Mouse (Mus musculus) limb, embryonic 11.5 days (tissue): ENCODE results near the gene Etfbkmt. TPM values are rescaled to one million over a fixed set of nuclear protein-coding genes. Genes with fewer than 3 reads are reported as not detected.
"Not testable (repeated sequence)": the region's sequence is repeated elsewhere in the genome, so short reads cannot be mapped to it uniquely, and the experiment has no call there.

Experiments used
- ATAC-seq: fragments of 200-750 bp; cut with Nextera tagmentation; 2 replicates; pipeline ENCODE4 v1.8.0; 2017; ENCODE audit warnings: low read depth; ENCODE audit not compliant: insufficient number of reproducible peaks, low FRiP score, low TSS enrichment
- DNase-seq: peaks from one replicate; pipeline ENCODE4 v3.0.0-alpha.2; 2015; ENCODE audit warnings: low spot score
- H3K27ac ChIP-seq: fragments of 300-500 bp; sonication (generic); replicated peaks from 2 replicates; pipeline ENCODE4 v1.5.1; 2014; ENCODE audit warnings: low read depth, mild to moderate bottlenecking, low read length
- H3K27me3 ChIP-seq: fragments of 300-500 bp; sonication (generic); 2 replicates; pipeline ENCODE4 v1.6.1; 2014; ENCODE audit warnings: mild to moderate bottlenecking, low read length, mixed read lengths; ENCODE audit not compliant: control insufficient read depth, insufficient read depth
- H3K36me3 ChIP-seq: fragments of 300-500 bp; sonication (generic); 2 replicates; pipeline ENCODE4 v1.6.1; 2014; ENCODE audit warnings: mild to moderate bottlenecking, low read length, moderate library complexity, mixed read lengths; ENCODE audit not compliant: control insufficient read depth, insufficient read depth
- H3K4me1 ChIP-seq: fragments of 300-500 bp; sonication (generic); 2 replicates; pipeline ENCODE4 v1.6.1; 2014; ENCODE audit warnings: low read length, mixed read lengths; ENCODE audit not compliant: control insufficient read depth, insufficient read depth
- H3K4me2 ChIP-seq: fragments of 300-500 bp; sonication (generic); 2 replicates; pipeline ENCODE4 v1.6.1; 2014; ENCODE audit warnings: low read depth, mild to moderate bottlenecking, moderate library complexity; ENCODE audit not compliant: severe bottlenecking
- H3K4me3 ChIP-seq: fragments of 300-500 bp; sonication (generic); 2 replicates; pipeline ENCODE4 v1.5.1; 2014; ENCODE audit warnings: low read depth, low read length
- H3K9ac ChIP-seq: fragments of 300-500 bp; sonication (generic); 2 replicates; pipeline ENCODE4 v1.6.1; 2014; ENCODE audit warnings: mild to moderate bottlenecking, low read length
- H3K9me3 ChIP-seq: fragments of 300-500 bp; sonication (generic); 2 replicates; pipeline ENCODE4 v1.6.1; 2016; ENCODE audit warnings: low read length; ENCODE audit not compliant: control insufficient read depth
- WGBS: fragments of 180-500 bp; shearing (Covaris S2); extraction: QIAGEN DNeasy Blood & Tissue Kit; methylation state at CpG from one replicate; pipeline ENCODE4 v1.1.7; 2014; 5-methylcytosine and 5-hydroxymethylcytosine counted together
- polyA plus RNA-seq: library from polyadenylated mRNA; unstranded; fragments of >200 nt; fragmentation: Nextera tagmentation; extraction: Ambion mirVana; gene quantifications from 2 replicates; pipeline ENCODE4 v1.2.1, GENCODE M21; 2014

Gene Etfbkmt
- polyA plus RNA-seq, 1 experiment from 2014 or later, result 10.5 TPM

DNA sequence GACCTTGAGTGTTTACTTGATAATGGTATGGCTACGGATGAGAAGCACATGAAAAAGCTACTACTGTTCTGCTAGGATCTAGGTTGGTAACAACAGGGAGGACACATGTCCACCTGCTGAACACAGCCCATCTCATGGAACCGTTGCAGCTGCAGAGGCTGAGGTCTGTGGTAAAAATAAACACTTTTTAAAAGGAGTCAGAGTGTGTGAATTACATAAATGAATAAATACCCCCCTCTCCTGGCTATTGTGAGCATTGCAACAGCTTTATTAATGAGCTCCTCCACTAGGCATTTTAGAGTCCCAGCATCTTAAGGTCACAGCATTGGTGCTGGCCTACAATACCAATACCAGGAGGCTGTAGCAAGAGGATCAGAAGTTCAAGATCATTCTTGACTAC lies 19.8 kb upstream of the Etfbkmt start:
- no peak for ATAC-seq
- DNase-seq, result peak; percentile 46
- WGBS, result 43% methylated on average over 2 of the region's 2 CpGs
- H3K27me3 ChIP-seq, result no peaks in the 10 kb centered on the region
- H3K9me3 ChIP-seq, result no peaks in the 10 kb centered on the region
- H3K4me3 ChIP-seq, result no peak overlapping the region
- H3K36me3 ChIP-seq, result no peaks in the 10 kb centered on the region
- H3K4me1 ChIP-seq, result no peaks in the 10 kb centered on the region
- no peak overlapping the region for H3K9ac ChIP-seq
- no peak overlapping the region for H3K27ac ChIP-seq
- H3K4me2 ChIP-seq, result no peak overlapping the region

DNA sequence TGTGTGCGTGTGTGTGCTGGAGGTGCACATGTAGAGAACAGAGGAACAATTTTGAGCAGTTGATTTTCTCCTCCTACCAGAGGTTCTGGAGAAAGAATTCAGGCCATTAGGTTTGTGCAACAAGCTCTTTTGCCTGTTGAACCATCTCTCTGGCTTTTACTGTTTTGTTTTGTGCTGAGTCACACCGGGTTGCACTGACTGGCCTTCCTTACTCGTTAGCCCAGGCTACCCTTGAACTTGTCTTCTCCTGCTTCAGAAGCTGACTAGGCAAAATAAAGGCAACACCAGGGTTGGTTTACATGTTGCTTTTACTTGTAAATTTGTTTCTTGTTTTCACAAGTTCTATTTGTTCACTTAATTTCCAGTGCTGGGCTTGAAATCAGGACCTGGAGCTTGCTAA lies 16.6 kb upstream of the Etfbkmt start:
- ATAC-seq (no peak), DNase-seq (no peak)
- no peak overlapping the region for H3K4me3 ChIP-seq
- 85% methylated on average over 3 of the region's 3 CpGs for WGBS
- H3K9me3 ChIP-seq, result no peaks in the 10 kb centered on the region
- no peaks in the 10 kb centered on the region for H3K4me1 ChIP-seq
- H3K9ac ChIP-seq, result no peak overlapping the region
- no peaks in the 10 kb centered on the region for H3K27me3 ChIP-seq
- H3K27ac ChIP-seq, result no peak overlapping the region
- no peaks in the 10 kb centered on the region for H3K36me3 ChIP-seq
- no peak overlapping the region for H3K4me2 ChIP-seq

DNA sequence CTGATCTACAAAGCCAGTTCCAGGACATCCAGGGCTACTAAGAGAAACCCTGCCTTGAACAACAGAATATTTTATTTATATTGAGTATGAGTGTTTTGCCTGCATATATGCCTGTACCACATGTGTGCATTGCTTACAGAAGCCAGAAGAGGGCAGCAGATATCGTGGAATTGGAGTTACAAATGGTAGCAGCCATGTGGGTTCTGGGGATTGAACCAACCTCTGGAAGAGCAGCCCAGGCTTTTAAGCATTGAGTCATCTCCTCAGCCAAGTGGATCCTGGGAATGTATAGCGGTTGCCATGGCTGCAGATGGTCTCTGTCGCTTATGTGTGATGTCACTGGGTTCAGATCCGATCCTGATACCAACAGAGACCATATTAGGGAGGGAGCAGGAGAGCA lies 13.0 kb upstream of the Etfbkmt start:
- no peak overlapping the region for H3K27ac ChIP-seq
- peak; percentile 44 for DNase-seq
- H3K9ac ChIP-seq, result no peak overlapping the region
- no peak overlapping the region for H3K4me3 ChIP-seq
- no peaks in the 10 kb centered on the region for H3K4me1 ChIP-seq
- no peaks in the 10 kb centered on the region for H3K9me3 ChIP-seq
- ATAC-seq, result no peak
- no peaks in the 10 kb centered on the region for H3K36me3 ChIP-seq
- H3K4me2 ChIP-seq, result no peak overlapping the region
- H3K27me3 ChIP-seq, result no peaks in the 10 kb centered on the region
- WGBS, result 76% methylated on average over 4 of the region's 4 CpGs

DNA sequence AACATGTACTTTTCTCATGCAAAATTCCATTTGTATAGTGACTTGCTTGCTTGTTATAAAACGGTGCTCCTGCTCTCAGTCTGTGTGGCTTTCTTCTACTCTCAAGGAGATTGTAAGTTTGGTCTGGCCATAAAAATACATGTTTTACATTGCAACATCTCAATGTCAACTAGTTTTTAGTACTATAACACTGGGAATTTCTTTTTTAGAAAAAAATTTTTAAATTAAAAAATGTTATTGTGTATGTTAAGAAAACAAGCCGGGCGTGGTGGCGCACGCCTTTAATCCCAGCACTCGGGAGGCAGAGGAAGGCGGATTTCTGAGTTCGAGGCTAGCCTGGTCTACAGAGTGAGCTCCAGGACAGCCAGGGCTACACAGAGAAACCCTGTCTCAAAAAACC lies 9.8 kb upstream of the Etfbkmt start, which contains the start of gene Gm10203:
Gene Gm10203 (plus strand): TSS at position 301 of the 400 bp plus-strand sequence.
- not testable (repeated sequence) for H3K4me2 ChIP-seq, ATAC-seq, H3K9ac ChIP-seq, H3K36me3 ChIP-seq, H3K27ac ChIP-seq, H3K27me3 ChIP-seq, H3K9me3 ChIP-seq, H3K4me3 ChIP-seq, H3K4me1 ChIP-seq, DNase-seq
- WGBS, result 89% methylated on average over 8 of the region's 8 CpGs

DNA sequence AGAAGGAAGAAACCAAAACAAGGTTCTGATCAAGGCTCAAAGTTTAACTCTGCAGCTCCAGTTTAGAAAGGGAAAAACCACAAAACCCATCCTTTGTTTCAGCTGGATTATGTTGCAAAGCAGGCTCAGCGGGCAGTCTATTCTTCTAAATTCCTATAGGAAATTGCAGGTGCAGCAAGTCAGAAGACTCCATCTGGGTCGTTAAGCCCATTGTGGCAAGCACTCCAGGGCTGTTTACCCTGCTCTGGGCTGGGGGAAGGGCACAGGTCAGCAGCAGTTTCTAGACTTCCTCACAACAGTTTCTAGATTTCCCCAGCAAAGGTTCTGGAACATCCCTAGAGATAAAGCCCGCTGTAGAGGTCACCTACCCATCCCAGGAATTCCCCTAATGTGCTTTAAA lies 8.5 kb upstream of the Etfbkmt start:
- Histone ChIP-seq H3K27me3 (no peaks in the 10 kb centered on the region), H3K9me3 (no peaks in the 10 kb centered on the region), H3K36me3 (no peaks in the 10 kb centered on the region), H3K9ac (no peak overlapping the region), H3K4me1 (no peaks in the 10 kb centered on the region), H3K4me2 (no peak overlapping the region), H3K27ac (no peak overlapping the region), H3K4me3 (no peak overlapping the region)
- DNase-seq, result no peak
- ATAC-seq, result no peak
- 40% methylated on average over 3 of the region's 3 CpGs for WGBS

DNA sequence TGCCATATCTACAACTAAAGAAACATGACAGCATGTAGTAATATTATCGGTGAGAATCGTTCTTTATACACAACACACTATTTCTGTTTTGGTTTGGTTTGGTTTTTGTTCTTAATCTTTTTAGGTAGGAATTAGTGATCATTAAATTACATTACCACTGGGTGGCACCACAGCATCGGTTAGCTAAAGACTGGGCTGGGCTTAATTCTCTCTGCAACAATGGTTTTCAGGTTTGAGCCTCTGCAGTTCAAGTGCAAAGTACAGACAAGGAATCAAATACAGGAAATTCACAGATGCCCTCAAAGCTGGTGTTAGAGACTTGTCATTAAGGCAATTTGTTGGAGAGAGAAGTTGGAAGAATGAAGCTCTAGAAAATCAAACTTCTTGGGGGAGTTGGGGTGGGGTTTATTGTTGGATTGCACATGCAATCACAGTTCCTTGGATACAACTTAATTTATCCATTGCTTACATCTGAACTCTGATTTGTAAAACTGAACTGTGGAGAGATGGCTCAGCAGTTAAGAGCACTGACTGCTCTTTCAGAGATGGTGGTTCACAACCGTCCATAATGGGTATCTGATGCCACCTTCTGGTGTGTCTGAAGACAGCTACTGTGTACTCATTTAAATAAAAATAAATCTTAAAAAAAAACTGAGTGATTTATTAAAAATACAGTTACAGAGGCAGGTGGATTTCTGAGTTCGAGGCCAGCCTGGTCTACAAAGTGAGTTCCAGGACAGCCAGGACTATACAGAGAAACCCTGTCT lies 7.2 kb upstream of the Etfbkmt start:
- no peaks in the 10 kb centered on the region for H3K36me3 ChIP-seq
- no peaks in the 10 kb centered on the region for H3K27me3 ChIP-seq
- H3K27ac ChIP-seq, result no peak overlapping the region
- ATAC-seq (no peak), DNase-seq (peak; percentile 61)
- H3K4me1 ChIP-seq, result no peaks in the 10 kb centered on the region
- 29% methylated on average over 5 of the region's 5 CpGs for WGBS
- no peaks in the 10 kb centered on the region for H3K9me3 ChIP-seq
- H3K9ac ChIP-seq, result no peak overlapping the region
- H3K4me3 ChIP-seq, result no peak overlapping the region
- H3K4me2 ChIP-seq, result no peak overlapping the region

DNA sequence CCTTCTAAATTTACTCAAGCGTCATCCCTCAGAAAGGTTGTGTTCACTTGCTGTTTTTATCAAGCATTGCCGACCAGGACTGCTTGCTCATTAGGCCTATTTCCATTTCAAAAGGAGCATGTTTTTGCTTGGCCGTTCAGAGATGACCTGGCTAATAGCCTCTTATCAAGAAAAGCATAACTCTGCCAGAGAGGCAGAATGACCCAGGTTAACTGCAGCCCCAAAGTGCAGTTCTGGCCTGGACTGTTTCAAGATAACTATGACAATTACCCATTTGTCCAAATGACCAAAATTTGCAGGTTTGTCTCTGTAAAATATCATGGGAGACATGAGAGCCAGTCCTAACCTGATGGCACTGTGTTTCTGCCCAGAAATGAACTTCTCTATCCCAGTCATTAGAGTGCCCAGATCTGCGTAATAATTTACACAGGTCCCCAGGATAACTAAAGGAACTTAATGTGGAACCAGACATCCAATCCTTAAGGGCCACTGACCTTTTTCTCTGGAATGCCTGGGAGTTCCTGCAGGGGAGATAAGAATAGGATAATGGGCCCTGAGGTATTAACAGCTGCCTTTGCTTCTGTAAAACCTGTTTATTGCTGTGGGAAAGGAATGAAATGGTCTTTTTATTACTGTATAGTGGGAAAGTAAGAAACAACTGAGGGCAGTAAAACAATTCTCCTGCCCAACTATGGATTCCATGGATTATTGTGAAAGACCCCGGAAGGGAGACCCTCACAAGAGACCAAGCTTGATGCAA lies 5.1 kb upstream of the Etfbkmt start:
- Histone ChIP-seq H3K36me3 (no peaks in the 10 kb centered on the region), H3K9me3 (no peaks in the 10 kb centered on the region), H3K4me1 (no peaks in the 10 kb centered on the region), H3K9ac (no peak overlapping the region), H3K27me3 (no peaks in the 10 kb centered on the region), H3K27ac (no peak overlapping the region), H3K4me2 (no peak overlapping the region), H3K4me3 (no peak overlapping the region)
- ATAC-seq (no peak), DNase-seq (no peak)
- 5% methylated on average over 5 of the region's 5 CpGs for WGBS

DNA sequence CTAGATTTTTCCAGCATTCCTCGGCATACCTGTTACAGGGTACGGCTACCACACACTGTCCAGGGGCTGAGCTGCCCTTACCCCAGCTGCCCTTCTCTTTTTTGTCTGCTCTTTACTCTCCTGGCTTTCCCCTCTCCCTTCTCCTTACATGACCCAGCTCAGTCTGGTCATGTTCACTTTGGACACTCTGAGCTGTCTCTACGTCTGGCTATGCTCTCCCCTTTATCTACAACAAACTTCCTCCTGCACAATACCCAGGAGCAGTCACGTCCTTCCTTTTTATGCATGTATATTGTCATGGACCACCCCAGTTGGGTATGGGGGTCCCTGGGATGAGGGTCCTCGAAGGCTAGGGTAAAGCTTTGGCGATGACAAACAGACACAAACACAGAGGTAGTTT lies 4.0 kb upstream of the Etfbkmt start:
- Histone ChIP-seq H3K27ac (no peak overlapping the region), H3K4me3 (no peak overlapping the region), H3K9ac (no peak overlapping the region), H3K36me3 (no peaks in the 10 kb centered on the region), H3K4me1 (no peaks in the 10 kb centered on the region), H3K9me3 (no peaks in the 10 kb centered on the region), H3K4me2 (no peak overlapping the region), H3K27me3 (no peaks in the 10 kb centered on the region)
- no peak for ATAC-seq
- 69% methylated on average over 6 of the region's 6 CpGs for WGBS
- DNase-seq, result no peak
